Mouse (Mus musculus): ENCODE results near the gene Lpar1.

Gene Lpar1

GRCm38 (mm10) chr4:58448825-58449224, 104.9 kb downstream of the Lpar1 start:
- no peak for DNase-seq (ENCODE audit: low spot score in 2 of 2)

GRCm38 (mm10) chr4:58447841-58448240, 105.9 kb downstream of the Lpar1 start:
- DNase-seq (ENCODE audit: low spot score in 2 of 2), result peak in 1 of 2 experiments; percentile 23

GRCm38 (mm10) chr4:58445846-58446245, 107.9 kb downstream of the Lpar1 start:
- DNase-seq (ENCODE audit: low spot score in 2 of 2), result no peak

GRCm38 (mm10) chr4:58442338-58442737, 111.4 kb downstream of the Lpar1 start:
- DNase-seq (ENCODE audit: low spot score in 2 of 2), result no peak

- DNase-seq (ENCODE audit: low spot score in 2 of 2), result no peak
These were observed 115.0 kb downstream of the Lpar1 start for GRCm38 (mm10) chr4:58438654-58439053.

GRCm38 (mm10) chr4:58437271-58437670, 116.4 kb downstream of the Lpar1 start:
- DNase-seq (ENCODE audit: low spot score in 2 of 2), result no peak

GRCm38 (mm10) chr4:58423276-58423930, 130.3 kb downstream of the Lpar1 start:
- DNase-seq (ENCODE audit: low spot score in 2 of 2), result no peak

GRCm38 (mm10) chr4:58419225-58419624, 134.5 kb downstream of the Lpar1 start:
- DNase-seq (ENCODE audit: low spot score in 2 of 2), result peak in 1 of 2 experiments; percentile 17

- DNase-seq (ENCODE audit: low spot score in 2 of 2), result peak in 1 of 2 experiments; percentile 17
These were observed 136.4 kb downstream of the Lpar1 start for GRCm38 (mm10) chr4:58417319-58417718.

GRCm38 (mm10) chr4:58415537-58415936, 138.2 kb downstream of the Lpar1 start:
- no peak for DNase-seq (ENCODE audit: low spot score in 2 of 2)

- DNase-seq (ENCODE audit: low spot score in 2 of 2), result no peak
These were observed 140.2 kb downstream of the Lpar1 start for GRCm38 (mm10) chr4:58413188-58414185.

- DNase-seq (ENCODE audit: low spot score in 2 of 2), result peak; percentile 70 to 81
These were observed 151.7 kb downstream of the Lpar1 start for GRCm38 (mm10) chr4:58401973-58402501.

- peak; percentile 55 to 88 for DNase-seq (ENCODE audit: low spot score in 2 of 2)
These were observed 152.8 kb downstream of the Lpar1 start for GRCm38 (mm10) chr4:58400861-58401341.
